Mouse (Mus musculus) retina, postnatal 1 day (tissue): ENCODE measurements around the gene Stk16.
A peak's percentile ranks its signal among the peaks of the same experiment; 100 is the strongest.

Experiments used
- DNase-seq: peaks from one replicate; pipeline ENCODE4 v3.0.0-alpha.2; 2012

Stk16 gene

DNA sequence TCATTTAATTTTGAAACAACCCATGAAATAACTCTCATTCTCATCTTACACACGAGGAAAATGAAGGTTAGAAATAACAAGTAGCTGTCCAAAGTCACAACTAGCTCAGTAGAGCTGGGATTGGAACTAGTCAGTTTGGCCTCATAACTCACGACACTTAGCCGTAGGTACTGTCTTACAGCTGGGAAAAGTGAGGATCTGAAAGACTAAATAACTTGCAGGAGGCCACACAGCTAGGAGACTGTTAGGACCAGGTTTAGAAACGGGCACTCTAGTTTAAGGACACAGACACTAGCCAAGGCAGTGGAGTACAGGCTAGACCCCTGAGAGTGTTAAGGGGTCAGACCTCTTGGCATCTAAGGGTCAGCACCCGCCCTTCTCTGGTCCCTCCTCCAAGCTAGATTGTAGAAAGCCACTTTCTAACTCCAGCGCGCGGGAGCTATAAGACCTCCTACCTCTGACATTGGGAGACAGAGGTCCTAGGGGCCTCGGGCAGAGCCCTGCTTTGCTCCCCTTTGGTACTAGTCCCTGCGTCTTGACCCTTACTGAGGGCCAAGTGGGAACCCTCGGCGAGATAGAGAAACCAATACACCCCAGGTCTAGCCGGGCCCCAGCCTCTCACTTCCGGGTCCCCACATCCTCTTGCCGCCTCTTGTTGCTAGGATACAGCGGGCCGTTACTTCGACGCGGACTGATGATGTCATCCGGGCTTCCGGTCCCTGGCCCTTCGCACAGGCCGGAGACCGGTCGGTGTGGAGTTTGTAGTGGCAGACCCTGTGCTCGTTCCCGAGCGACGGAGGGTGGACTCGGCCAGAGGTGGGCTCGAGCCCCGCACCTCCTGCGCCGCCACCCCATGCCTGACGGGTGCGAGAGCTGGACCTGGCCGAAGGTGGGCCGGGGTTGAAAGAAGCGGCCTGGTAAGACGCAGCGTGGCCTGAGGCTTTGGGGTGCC, at the start of gene Stk16, which contains the start of gene Glb1l:
Gene Stk16, plus strand, starts transcription at position 703 of the 952 bp plus-strand sequence.
Gene Glb1l, minus strand, starts transcription at position 678 of the 952 bp plus-strand sequence.
- DNase-seq, result peak; percentile 97

DNA sequence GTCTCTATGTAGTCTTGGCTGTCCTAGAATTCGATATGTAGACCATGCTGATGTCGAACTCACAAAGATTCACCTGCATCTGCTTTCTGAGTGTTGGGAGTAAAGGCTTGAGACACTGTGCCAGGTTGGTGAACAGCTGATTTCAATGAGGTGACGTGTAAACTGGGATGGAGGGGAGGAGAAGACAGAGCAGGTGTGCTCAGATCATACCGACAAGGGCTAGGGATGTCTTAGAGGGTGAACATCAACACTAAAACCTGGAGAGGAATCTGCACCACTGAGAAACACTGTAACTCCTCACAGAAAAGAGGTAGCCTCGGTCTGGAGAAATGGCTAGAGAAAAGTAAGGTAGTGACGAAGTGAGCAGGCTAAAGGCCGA, 42.6 kb upstream of the Stk16 start:
- DNase-seq, result no peak

- DNase-seq, result peak; percentile 97
These were observed 41.9 kb upstream of the Stk16 start, which contains the start of gene Zfand2b for GRCm38 (mm10) chr1:75168472-75169464. TSS of gene Zfand2b (plus strand) at chr1:75168646.

DNA sequence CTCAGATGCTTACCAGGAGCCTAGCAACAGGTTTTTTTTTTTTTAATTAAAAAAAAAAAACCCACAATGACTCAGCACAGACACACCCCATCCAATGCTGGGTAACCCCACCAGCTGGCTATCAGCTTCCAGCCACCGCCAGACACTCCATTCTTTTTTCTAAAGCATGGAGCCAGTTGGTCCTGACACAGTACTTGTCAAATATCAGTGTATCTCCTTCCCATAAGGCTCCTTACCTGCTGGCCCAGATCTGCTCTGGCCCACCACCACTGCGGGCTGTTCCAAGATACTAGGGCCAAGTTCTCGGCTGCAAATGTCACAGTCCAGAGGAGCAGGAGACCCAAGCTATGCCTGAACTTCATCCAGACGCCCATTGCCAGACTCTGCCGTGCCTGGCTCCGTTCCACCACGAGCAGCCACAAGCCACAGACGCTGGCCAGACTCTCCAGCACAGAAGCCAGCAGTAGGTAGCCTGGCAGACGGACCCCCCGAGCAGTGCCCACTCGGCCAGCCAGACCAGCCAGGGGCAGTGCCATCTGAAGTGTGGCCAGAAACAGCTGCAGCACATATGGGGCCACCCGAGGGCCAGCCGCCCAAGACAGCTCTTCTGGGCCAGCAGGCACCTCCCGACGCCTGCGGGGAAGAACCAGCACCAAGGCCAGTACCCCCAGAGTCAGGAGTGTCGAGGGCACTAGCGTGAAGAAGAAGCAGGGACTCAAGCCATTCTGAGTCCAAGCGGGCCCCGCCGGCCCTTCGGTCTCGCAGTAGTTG, 31.1 kb upstream of the Stk16 start:
- DNase-seq, result peak; percentile 1

DNA sequence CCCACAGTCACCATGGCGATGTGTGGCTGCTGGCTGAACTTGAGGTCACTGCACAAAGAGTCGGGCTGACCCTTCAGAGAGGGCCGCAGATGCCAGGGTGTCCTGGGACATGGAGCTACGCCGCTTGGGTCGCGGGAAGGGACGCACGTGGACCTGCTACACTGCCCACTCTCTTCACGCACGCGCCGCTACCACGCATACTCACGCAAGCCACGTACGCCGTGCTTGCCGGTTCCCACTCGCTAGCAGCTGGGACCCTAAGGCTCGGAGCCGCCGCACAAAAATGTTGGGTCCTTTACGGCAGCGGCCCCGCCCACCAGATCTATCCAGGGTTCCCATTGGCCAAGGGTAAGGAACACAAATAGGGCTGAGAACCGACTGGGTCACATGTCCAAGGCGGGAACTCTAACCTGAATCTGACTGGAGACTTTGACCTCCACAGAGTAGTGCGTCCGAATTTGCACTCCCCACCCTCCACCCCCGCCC, 30.5 kb upstream of the Stk16 start, which contains the start of gene Abcb6:
Gene Abcb6, minus strand, starts transcription at position 288 of the 486 bp plus-strand sequence.
- DNase-seq, result peak; percentile 97

GRCm38 (mm10) chr1:75180741-75181140, 29.9 kb upstream of the Stk16 start:
- no peak for DNase-seq

DNA sequence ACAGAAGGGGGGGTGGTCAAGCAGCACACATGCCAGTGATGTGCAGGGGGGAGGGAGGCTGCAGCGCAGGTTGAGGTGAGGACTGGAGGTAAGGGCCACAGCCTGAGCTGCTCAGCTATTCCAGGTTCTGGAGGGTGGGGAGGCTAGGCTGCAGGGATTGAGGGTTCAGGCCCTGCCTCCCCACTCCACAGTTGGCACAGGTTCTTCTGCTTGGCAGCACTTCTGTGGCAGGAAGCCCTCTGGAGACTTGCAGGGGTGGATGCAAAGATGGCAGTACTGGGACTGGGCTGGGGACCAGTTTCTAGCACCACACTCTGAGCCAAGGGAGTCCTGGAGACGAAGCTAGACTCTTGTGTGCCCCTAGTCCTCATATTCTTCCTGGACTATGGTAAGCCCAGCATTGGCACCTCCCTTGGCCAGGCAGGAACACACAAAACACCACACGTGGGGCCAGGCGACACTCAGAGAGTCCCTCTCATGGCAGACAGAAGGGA, 29.2 kb upstream of the Stk16 start:
- DNase-seq, result no peak

GRCm38 (mm10) chr1:75182160-75182559, 28.5 kb upstream of the Stk16 start:
- DNase-seq, result no peak

- no peak for DNase-seq
These were observed 25.1 kb upstream of the Stk16 start for GRCm38 (mm10) chr1:75185495-75185894.

- DNase-seq, result no peak
These were observed 23.5 kb upstream of the Stk16 start for GRCm38 (mm10) chr1:75187126-75187525.

- DNase-seq, result no peak
These were observed 22.6 kb upstream of the Stk16 start for GRCm38 (mm10) chr1:75187914-75188483.

DNA sequence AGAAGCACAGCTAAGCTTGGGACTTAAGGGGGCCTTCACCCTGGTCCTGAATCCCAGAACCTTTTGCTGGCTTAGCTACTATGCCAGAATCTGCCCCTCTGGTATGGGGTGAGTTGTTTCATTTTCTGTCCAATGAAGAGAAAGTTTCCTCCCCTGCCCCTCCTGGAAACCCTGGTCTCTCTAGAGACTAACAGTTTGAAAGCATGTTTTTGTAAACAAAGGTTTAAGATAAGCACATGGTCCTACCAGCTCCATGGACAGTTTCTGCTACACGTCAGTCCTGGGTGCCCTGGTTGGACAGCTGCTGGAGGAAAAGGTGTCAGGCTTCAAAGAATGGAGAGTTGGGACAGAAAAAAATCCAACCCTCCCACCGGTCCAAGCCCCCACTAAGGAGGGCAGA, 20.1 kb upstream of the Stk16 start:
- DNase-seq, result no peak

DNA sequence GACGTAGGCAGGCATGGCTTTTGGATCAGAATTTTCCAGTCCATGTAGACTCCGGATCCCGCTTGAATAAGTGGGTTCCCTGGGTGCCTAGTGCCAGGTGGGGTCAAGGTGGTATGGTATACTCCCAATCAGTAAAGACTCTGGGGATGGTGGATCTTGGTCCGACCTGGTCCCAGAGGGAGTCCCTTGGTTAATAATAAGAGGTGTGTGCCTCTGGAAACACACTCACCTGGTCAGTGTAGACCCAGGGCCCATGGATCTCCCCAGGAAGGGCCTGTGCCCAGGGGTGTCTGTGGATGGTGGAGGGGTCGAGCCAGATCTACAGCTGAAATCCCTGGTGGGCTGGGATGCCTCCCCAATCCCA, 19.4 kb upstream of the Stk16 start:
- DNase-seq, result no peak

- peak; percentile 99 for DNase-seq
These were observed 18.8 kb upstream of the Stk16 start, which contains the start of the genes Ankzf1 and Atg9a for GRCm38 (mm10) chr1:75191622-75192402. TSS of gene Ankzf1 (plus strand) at chr1:75192151. TSS of gene Atg9a (minus strand) at chr1:75192196.

DNA sequence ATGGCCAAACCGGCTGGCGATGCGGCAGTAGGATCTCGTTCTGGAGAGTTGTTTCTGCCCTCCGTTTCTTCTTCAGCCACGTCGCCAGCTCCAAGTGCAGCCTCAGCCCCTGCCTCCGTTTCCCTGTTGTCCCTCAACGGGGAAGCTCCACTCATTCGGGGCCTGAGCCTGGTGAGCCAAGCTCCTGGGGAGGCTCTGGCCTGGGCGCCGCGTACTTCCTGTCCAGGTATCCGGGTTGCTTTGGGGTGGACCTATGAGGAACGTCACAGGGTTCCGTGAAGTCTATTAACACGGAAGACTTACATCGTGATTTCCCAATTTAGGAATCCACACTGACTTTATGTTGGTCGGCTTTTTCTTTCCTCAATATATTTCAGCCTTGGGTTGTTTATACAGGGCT, 18.2 kb upstream of the Stk16 start:
- no peak for DNase-seq

- no peak for DNase-seq
These were observed 9.4 kb upstream of the Stk16 start for GRCm38 (mm10) chr1:75201236-75201635.

- DNase-seq, result no peak
These were observed 1.5 kb upstream of the Stk16 start for GRCm38 (mm10) chr1:75208967-75209678.

- no peak for DNase-seq
These were observed 587 bp downstream of the Stk16 start for GRCm38 (mm10) chr1:75211141-75211708.

- no peak for DNase-seq
These were observed 1.9 kb downstream of the Stk16 start for GRCm38 (mm10) chr1:75212542-75212941.

GRCm38 (mm10) chr1:75213096-75213495, 2.5 kb downstream of the Stk16 start:
- no peak for DNase-seq
